Mouse (Mus musculus): Measurements from ENCODE around the gene Afdn.

The Afdn gene

GRCm38 (mm10) chr17:13759853-13760627 is at the start of gene Afdn:
Afdn (plus strand) TSS chr17:13760539.
- peak; percentile 91 to 93 for DNase-seq

- DNase-seq: peak; percentile 49 to 61
Observed at GRCm38 (mm10) chr17:13711173-13711572, 49.2 kb upstream of the Afdn start.

GRCm38 (mm10) chr17:13712116-13712515 is 48.2 kb upstream of the Afdn start:
- no peak for DNase-seq

DNA sequence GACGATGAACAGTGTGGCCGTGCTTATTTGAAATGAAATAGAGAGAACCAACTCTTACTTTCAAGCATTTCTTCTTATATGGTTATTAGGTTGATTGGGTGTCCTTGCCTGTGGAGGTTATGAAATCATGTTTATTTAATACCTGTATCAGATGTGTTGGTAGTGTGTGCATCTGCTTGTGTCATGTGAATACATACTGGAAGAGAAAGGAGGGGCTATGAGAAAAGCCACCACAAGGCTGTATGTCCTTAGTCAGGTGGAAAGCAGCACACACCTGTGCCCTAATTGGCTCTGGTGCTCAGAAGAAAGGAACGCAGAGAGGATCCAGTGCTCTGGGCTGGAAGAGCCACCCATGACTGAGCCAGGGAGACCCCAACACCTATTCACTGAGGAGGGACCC is 47.8 kb upstream of the Afdn start:
- DNase-seq: no peak

GRCm38 (mm10) chr17:13714128-13714527 is 46.2 kb upstream of the Afdn start:
- DNase-seq: no peak

- DNase-seq: no peak
Observed at GRCm38 (mm10) chr17:13714654-13715053, 45.7 kb upstream of the Afdn start.

DNA sequence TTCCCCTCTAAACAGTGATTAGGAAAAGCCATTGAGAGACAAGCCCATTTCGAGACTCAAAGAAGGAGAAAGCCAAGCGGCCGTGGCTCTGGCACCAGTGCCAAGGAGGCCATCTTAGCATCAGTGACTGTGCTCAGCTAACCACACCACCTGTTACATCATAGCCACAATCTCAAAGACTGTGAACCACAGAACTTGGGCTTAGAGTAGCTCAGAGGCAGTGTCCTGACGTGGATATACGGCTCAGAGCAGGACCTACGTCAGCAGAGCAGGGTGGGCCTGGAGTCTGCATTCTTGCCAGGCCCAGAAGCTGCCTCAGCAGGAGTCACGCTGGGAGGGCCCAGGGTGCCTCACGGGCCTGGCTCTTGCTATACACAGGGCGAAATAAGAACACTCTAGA is 44.8 kb upstream of the Afdn start:
- DNase-seq: no peak

DNA sequence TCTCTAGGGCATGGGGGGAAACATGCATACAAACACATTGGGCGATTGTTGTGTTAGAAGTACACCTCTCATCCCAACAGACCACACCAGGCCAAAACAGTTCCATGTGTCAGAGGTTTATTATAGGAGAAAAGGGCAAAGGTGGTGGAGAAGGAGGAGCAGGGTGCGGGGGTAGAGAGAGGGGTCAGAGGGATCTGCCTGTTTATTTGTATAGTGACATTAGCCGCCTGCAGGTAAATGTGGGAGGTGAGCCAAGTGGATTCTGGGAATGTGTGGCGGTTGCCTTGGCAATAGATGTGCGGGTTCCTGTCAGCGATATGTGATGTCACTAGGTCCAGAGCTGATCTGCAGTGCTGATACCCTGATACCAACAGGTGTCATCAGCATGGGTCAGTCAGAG is 44.0 kb upstream of the Afdn start:
- no peak for DNase-seq

DNA sequence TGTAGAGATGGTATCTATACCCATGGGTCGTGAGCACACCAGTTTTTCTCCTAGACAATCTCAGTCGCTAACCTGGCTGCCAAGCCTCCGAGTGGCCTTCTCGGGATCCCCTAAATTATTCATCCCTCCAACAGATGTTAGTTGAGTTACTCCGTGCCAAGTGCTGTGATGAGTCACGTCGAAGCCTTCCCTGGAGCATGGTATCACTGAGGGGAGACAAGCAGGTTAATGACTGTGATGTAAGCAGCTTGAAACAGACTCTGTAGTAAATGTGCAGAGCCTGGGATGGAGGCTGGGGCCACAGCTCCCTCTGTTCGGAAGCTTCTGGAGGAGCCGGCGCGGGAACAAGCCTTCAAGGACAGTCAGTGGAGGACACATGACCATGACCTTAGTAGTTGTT is 42.9 kb upstream of the Afdn start:
- DNase-seq: no peak

DNA sequence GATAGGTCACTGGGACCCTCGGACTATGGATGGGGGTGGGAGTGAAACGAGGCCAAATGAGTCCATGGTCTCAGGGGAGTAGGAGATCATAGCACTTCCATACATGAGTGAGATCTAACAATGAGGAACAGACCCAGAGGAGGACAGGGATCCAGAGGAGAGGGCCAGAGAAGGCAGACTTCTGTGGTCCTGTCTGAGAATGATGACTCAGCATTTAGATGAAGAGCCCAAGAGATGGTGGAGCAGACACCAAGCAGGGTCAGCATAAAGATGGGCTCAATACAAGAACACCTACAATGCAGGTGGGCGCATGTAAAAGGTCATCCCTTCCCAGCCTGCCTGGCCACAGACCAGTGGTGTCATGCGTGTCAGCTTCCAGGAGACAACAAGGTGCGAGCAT is 40.2 kb upstream of the Afdn start:
- no peak for DNase-seq

DNA sequence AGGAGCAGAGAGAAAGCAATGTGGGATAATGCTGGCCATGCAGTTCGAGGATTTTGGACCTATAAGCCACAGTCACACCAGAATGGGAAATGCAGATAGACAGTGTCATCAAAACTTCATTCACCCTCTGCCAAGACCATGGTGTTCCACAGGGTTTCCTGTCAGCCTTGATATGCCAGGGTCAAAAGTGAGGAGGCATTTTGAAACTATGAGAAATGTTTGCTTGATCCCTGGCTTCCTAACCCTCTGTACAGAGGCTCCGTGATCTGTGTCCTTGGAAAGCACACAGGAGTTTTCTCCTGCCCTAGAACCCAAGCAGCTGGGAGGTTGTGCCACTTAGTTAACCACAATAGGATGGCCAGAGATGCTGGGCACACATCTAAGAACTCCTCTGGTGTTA is 39.0 kb upstream of the Afdn start:
- DNase-seq: no peak

GRCm38 (mm10) chr17:13722434-13722833 is 37.9 kb upstream of the Afdn start:
- DNase-seq: no peak

- peak; percentile 48 to 49 for DNase-seq
Observed at GRCm38 (mm10) chr17:13725004-13725550, 35.3 kb upstream of the Afdn start.

- no peak for DNase-seq
Observed at GRCm38 (mm10) chr17:13726832-13727355, 33.4 kb upstream of the Afdn start.

DNA sequence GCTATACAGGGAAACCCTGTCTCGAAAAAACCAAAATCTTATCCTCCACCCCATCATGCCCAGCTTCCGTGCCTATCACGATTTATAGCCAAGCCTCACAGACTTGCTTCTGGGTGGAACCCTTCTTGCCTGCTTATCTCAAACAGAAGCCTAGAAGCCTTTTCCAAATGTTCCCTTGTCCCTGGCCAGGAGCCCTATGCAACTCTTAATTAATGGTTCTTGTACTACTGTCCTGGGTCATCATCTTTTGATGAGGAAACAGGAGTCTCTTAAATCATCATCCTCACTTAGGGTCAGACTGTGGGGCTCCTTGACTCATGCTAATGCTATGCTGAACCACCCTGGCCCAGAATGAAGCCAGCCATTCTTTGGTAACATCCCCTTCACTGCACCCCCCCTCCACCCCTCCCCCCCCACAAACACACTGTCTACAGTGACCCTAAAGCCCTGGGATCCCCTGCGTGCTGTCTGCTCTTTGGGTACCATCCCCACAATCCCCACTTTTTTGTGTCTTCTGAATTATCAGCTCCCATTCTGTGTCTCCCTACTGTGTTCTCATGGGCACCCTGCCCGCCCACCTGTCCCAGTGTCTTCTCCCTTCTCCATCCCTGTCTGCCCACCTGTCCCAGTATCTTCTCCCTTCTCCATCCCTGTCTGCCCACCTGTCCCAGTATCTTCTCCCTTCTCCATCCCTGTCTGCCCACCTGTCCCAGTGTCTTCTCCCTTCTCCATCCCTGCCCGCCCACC is 29.2 kb upstream of the Afdn start:
- peak; percentile 56 to 69 for DNase-seq

GRCm38 (mm10) chr17:13731727-13732112 is 28.6 kb upstream of the Afdn start:
- DNase-seq: peak; percentile 53 to 65

GRCm38 (mm10) chr17:13732685-13733084 is 27.7 kb upstream of the Afdn start:
- DNase-seq: no peak

DNA sequence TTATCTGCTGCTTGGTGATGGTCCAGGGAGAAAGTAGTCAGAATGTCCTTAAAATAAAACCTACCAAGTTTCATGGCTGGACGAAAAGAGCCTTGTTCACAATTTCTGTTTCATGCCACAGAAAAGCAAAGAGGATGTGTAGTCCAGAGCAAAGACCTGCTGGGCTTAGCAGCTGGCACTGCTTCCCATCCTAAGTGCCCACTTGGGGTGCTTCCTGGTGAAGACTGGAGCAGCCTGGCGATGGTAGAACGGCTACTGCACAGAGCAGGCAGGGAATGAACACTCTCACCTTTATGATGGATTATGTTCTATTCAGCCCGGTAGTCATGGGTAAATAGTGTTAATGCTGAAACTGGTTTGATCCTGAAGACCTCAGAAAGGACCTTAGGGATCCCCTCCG is 26.4 kb upstream of the Afdn start:
- no peak for DNase-seq

DNA sequence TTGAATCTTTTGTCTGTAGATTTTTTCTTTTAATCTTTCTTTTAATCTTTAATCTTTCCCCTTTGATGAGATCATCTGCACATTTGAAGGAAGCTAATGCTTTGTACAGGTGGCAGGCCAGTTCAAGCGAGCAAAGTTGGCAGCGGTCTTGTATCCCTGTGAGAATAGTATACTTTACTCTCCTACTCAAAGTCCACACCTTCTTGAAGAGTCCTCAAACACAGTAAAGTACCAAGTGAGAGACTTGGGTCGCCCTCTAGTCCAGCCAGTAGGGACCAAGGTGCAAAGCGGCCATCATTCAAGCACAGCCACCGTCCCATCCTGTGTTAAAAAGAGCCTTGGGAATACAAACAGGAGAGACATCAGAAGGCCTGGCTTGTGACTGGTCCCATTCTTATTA is 25.3 kb upstream of the Afdn start:
- no peak for DNase-seq

GRCm38 (mm10) chr17:13735803-13736282 is 24.5 kb upstream of the Afdn start:
- no peak for DNase-seq

- DNase-seq: peak; percentile 31 to 34
Observed at GRCm38 (mm10) chr17:13737336-13737735, 23.0 kb upstream of the Afdn start.

- DNase-seq: no peak
Observed at GRCm38 (mm10) chr17:13738121-13738776, 22.1 kb upstream of the Afdn start.

DNA sequence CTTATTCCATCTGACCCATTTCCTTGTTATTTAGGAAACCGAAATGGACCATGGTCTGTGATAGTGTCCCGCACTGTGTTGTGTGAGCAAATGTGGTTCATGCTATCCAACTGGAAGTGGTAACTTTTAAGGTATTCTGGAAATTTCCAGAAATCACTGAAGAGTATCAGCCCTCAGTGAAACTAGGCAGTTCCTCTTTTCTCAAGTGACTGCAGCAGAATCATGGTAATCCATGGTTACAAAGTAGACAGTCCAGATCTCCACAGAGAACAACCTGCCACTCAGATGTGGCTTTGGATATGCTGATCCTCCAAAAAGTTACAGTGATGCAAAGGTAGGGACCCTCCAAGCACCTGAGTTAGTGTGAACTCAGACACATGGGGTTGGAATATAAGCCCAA is 21.4 kb upstream of the Afdn start:
- no peak for DNase-seq
